In genomic region chr12:4917805-4918591, GRCm38 (mm10) we compare ENCODE assay signal across 8 mouse cellular contexts. TPM values are rescaled to one million over a fixed set of nuclear protein-coding genes. Genes with fewer than 3 reads are reported as not detected.
A peak's percentile ranks its signal among the peaks of the same experiment; 100 is the strongest.
DNase-seq lines count a peak whose midpoint lies in the region; ATAC-seq lines count a peak whose summit lies in the region.

No protein-coding gene starts in this region.

- no peaks in the 10 kb centered on the region for H3K36me3 ChIP-seq in hindbrain, embryonic 12.5 days

- H3K27ac ChIP-seq in hindbrain, embryonic 12.5 days: peak overlapping the region; percentile 100

- no peaks in the 10 kb centered on the region for H3K27me3 ChIP-seq in hindbrain, embryonic 12.5 days

- H3K4me3 ChIP-seq in hindbrain, embryonic 12.5 days: peak overlapping the region; percentile 81

- WGBS in hindbrain, embryonic 12.5 days: under 1% methylated on average over 48 of the region's 48 CpGs

- H3K9ac ChIP-seq in hindbrain, embryonic 12.5 days: peak overlapping the region; percentile 99

- H3K4me2 ChIP-seq in hindbrain, embryonic 12.5 days (replicated peaks): peak overlapping the region; percentile 63

- peaks cover 9% of the 10 kb centered on the region for H3K4me1 ChIP-seq in hindbrain, embryonic 12.5 days

- ATAC-seq in hindbrain, embryonic 12.5 days (ENCODE audit: low FRiP score): peak; percentile 73

- DNase-seq in MEL-GATA-1-ER (ENCODE audit: extremely low read depth, low read depth): peak; percentile 68
- peak; percentile 66 for DNase-seq in cerebellum, adult 9-10 months
- DNase-seq in frontal cortex, postnatal 10 days (ENCODE audit: low spot score in 2 of 2): peak; percentile 17 to 28
- peak; percentile 22 to 44 for DNase-seq in layer of hippocampus, postnatal 25 days (ENCODE audit: extremely low spot score in 1 of 2, low spot score in 1 of 2)
- peak; percentile 81 for DNase-seq in lung, postnatal 25 days (ENCODE audit: low spot score)
- peak; percentile 68 for DNase-seq in retina, embryonic 14.5 days (ENCODE audit: low spot score)
- DNase-seq in thymus, postnatal 4 days: peak; percentile 68

- H3K9me3 ChIP-seq in hindbrain, embryonic 12.5 days (replicated peaks): no peaks in the 10 kb centered on the region

RNA-seq across cellular contexts. Expression of gene Atad2b, which starts 0.8 kb away (rescaled TPM):
- polyA plus RNA-seq in hindbrain, embryonic 12.5 days (2016; fragmentation: Nextera tagmentation; extraction: Ambion mirVana): 25.8 and 28.2 TPM in 2 replicates
- total RNA-seq in layer of hippocampus, postnatal 25 days (2021): 10 to 100 TPM; 28.1 to 36.0 TPM

RNA-seq across cellular contexts. Expression of gene Ubxn2a, which starts 10.5 kb away (rescaled TPM):
- polyA plus RNA-seq in hindbrain, embryonic 12.5 days (2016; fragmentation: Nextera tagmentation; extraction: Ambion mirVana): 36.0 and 38.9 TPM in 2 replicates
- total RNA-seq in layer of hippocampus, postnatal 25 days (2021): 10 to 100 TPM; 39.9 to 42.2 TPM

RNA-seq across cellular contexts. Expression of gene Mfsd2b, which starts 43.8 kb away (rescaled TPM):
- 3.4 and 4.0 TPM in 2 replicates for polyA plus RNA-seq in hindbrain, embryonic 12.5 days (2016; fragmentation: Nextera tagmentation; extraction: Ambion mirVana)
- 1 to 10 TPM in 1 of 2 experiments, under 1 TPM in 1; 0.34 to 1.2 TPM for total RNA-seq in layer of hippocampus, postnatal 25 days (2021)

Comparison
In these comparisons a context has a peak if more than half of its experiments do, and no peak if none do; other contexts are left out.
1. Peak in every context shown above with its lines: DNase-seq, ATAC-seq, H3K4me3 ChIP-seq and H3K27ac ChIP-seq.
2. DNase-seq: peak in every context shown above with its lines; median percentile 81 in lung, postnatal 25 days; 68 in MEL-GATA-1-ER; 68 in retina, embryonic 14.5 days; 68 in thymus, postnatal 4 days; 66 in cerebellum, adult 9-10 months; 33 in layer of hippocampus, postnatal 25 days; 22 in frontal cortex, postnatal 10 days.